Mouse (Mus musculus) C2C12 (cell line): Measurements from ENCODE around the gene Srsf5. TPM values are rescaled to one million over a fixed set of nuclear protein-coding genes. Genes with fewer than 3 reads are reported as not detected.

Experiments
- H3K27me3 ChIP-seq: one replicate; pipeline ENCODE4 v1.6.1; 2011; ENCODE audit not compliant: control insufficient read depth, insufficient read depth, insufficient read length
- H3K36me3 ChIP-seq: one replicate; pipeline ENCODE4 v1.6.1; 2011; ENCODE audit not compliant: control insufficient read depth, insufficient read depth
- H3K4me3 ChIP-seq: one replicate; pipeline ENCODE4 v1.5.1; 2011; ENCODE audit warnings: mild to moderate bottlenecking, control low read depth; ENCODE audit not compliant: poor library complexity, insufficient read depth, severe bottlenecking
- H3K79me2 ChIP-seq: one replicate; pipeline ENCODE4 v1.6.1; 2011; ENCODE audit not compliant: control insufficient read depth, insufficient read depth
- H3K79me3 ChIP-seq: one replicate; pipeline ENCODE4 v1.6.1; 2011; ENCODE audit warnings: low read depth, control low read depth
- H3ac ChIP-seq: one replicate; pipeline ENCODE3; 2011; ENCODE audit warnings: low read depth; ENCODE audit not compliant: control insufficient read depth, insufficient read length
- CEBPB ChIP-seq: IDR thresholded peaks from one replicate; pipeline ENCODE4 v1.6.1; 2011; ENCODE audit warnings: low read depth, mild to moderate bottlenecking, control low read depth, moderate library complexity
- CTCF ChIP-seq: IDR thresholded peaks from one replicate; pipeline ENCODE4 v1.5.1; 2011; ENCODE audit not compliant: control insufficient read depth, insufficient read depth, insufficient read length
- FOSL1 ChIP-seq: IDR thresholded peaks from one replicate; pipeline ENCODE4 v1.8.0; 2011; ENCODE audit warnings: mild to moderate bottlenecking, low read length; ENCODE audit not compliant: poor library complexity, insufficient read depth, severe bottlenecking
- MAX ChIP-seq: IDR thresholded peaks from one replicate; pipeline ENCODE4 v1.6.1; 2011; ENCODE audit warnings: mild to moderate bottlenecking, control low read depth
- MYOD1 ChIP-seq: IDR thresholded peaks from one replicate; pipeline ENCODE4 v1.6.1; 2011; ENCODE audit warnings: low read depth; ENCODE audit not compliant: control insufficient read depth, insufficient read length
- MYOG ChIP-seq: IDR thresholded peaks from one replicate; pipeline ENCODE4 v1.6.1; 2011; ENCODE audit not compliant: control insufficient read depth, insufficient read length; ENCODE audit errors: extremely low read depth
- USF1 ChIP-seq: IDR thresholded peaks from one replicate; pipeline ENCODE4 v1.6.1; 2011; ENCODE audit warnings: low read depth, mild to moderate bottlenecking, control low read depth, moderate library complexity
- polyA plus RNA-seq: library from polyadenylated mRNA; unstranded; fragments of >200 nt; fragmentation: generic; extraction: Trizol; gene quantifications from one replicate; pipeline ENCODE4 v1.2.1, GENCODE M21; 2012; ENCODE audit warnings: missing spikeins

The Srsf5 gene
- polyA plus RNA-seq, 1 experiment: 113 TPM

GRCm38 (mm10) chr12:80966059-80966838 lies 20.9 kb downstream of the Srsf5 start:
- Histone ChIP-seq H3K79me2 (no peaks in the 10 kb centered on the region), H3ac (no peak overlapping the region), H3K36me3 (no peaks in the 10 kb centered on the region), H3K27me3 (no peaks in the 10 kb centered on the region), H3K79me3 (no peaks in the 10 kb centered on the region), H3K4me3 (no peak overlapping the region)
- TF ChIP-seq USF1 (no peak), CEBPB (no peak), CTCF (no peak), MAX (no peak), MYOG (no peak), MYOD1 (no peak), FOSL1 (no peak)

- Histone ChIP-seq H3K79me2 (no peaks in the 10 kb centered on the region), H3K36me3 (no peaks in the 10 kb centered on the region), H3ac (no peak overlapping the region), H3K27me3 (peaks cover 12% of the 10 kb centered on the region), H3K4me3 (no peak overlapping the region), H3K79me3 (no peaks in the 10 kb centered on the region)
- no peak for TF ChIP-seq MAX
- no peak for TF ChIP-seq CTCF
- TF ChIP-seq MYOG: no peak
- no peak for TF ChIP-seq MYOD1
- TF ChIP-seq FOSL1: no peak
- no peak for TF ChIP-seq CEBPB
- no peak for TF ChIP-seq USF1
Measured at GRCm38 (mm10) chr12:80967918-80968317, 22.6 kb downstream of the Srsf5 start.

GRCm38 (mm10) chr12:80968605-80969004 lies 23.3 kb downstream of the Srsf5 start, which contains the start of gene Slc10a1:
TSS of gene Slc10a1 (minus strand) at chr12:80968705.
- Histone ChIP-seq H3K4me3 (no peak within 1 kb of the TSS), H3K27me3 (peaks cover 15% of the 10 kb centered on the region), H3K36me3 (no peaks in the 10 kb centered on the region), H3K79me2 (no peaks in the 10 kb centered on the region), H3ac (no peak within 1 kb of the TSS), H3K79me3 (no peaks in the 10 kb centered on the region)
- TF ChIP-seq USF1: no peak
- no peak for TF ChIP-seq MYOD1
- TF ChIP-seq MYOG: no peak
- no peak for TF ChIP-seq FOSL1
- no peak for TF ChIP-seq CTCF
- TF ChIP-seq MAX: no peak
- no peak for TF ChIP-seq CEBPB

- Histone ChIP-seq H3ac (no peak overlapping the region), H3K4me3 (no peak overlapping the region), H3K27me3 (peaks cover 19% of the 10 kb centered on the region), H3K36me3 (no peaks in the 10 kb centered on the region), H3K79me2 (no peaks in the 10 kb centered on the region), H3K79me3 (no peaks in the 10 kb centered on the region)
- no peak for TF ChIP-seq MYOD1
- TF ChIP-seq MAX: no peak
- no peak for TF ChIP-seq MYOG
- no peak for TF ChIP-seq FOSL1
- no peak for TF ChIP-seq CEBPB
- TF ChIP-seq USF1: no peak
- no peak for TF ChIP-seq CTCF
Measured at GRCm38 (mm10) chr12:80970181-80970705, 24.9 kb downstream of the Srsf5 start.

GRCm38 (mm10) chr12:80971756-80972155 lies 26.5 kb downstream of the Srsf5 start:
- Histone ChIP-seq H3K36me3 (no peaks in the 10 kb centered on the region), H3K79me2 (no peaks in the 10 kb centered on the region), H3K27me3 (peaks cover 19% of the 10 kb centered on the region), H3ac (no peak overlapping the region), H3K79me3 (no peaks in the 10 kb centered on the region), H3K4me3 (no peak overlapping the region)
- TF ChIP-seq MYOD1: no peak
- no peak for TF ChIP-seq MAX
- no peak for TF ChIP-seq USF1
- no peak for TF ChIP-seq CEBPB
- TF ChIP-seq CTCF: no peak
- no peak for TF ChIP-seq FOSL1
- no peak for TF ChIP-seq MYOG
